Mouse (Mus musculus): ENCODE measurements at regions not wholly inside any gene's neighbourhood (a gene's known extent, or its start where the extent isn't known, plus 50 kb on each side); places are given as distances from the start of the nearest gene placed in this dataset.

- DNase-seq, result no peak
These were observed 51.6 kb upstream of the Hs6st1 start for GRCm38 (mm10) chr1:36016566-36016965.

GRCm38 (mm10) chr1:36017061-36017461 lies 51.1 kb upstream of the Hs6st1 start:
- no peak for DNase-seq

GRCm38 (mm10) chr1:36017656-36018055 lies 50.5 kb upstream of the Hs6st1 start:
- DNase-seq, result no peak
